Mouse (Mus musculus) 416B (cell line): ENCODE results near the gene Lrrc1.
"Not testable (repeated sequence)": the region's sequence is repeated elsewhere in the genome, so short reads cannot be mapped to it uniquely, and the experiment has no call there.

ENCODE experiments used
- DNase-seq: peaks from one replicate; pipeline ENCODE4 v3.0.0; 2011; ENCODE audit warnings: low read depth

Gene Lrrc1

GRCm38 (mm10) chr9:77544354-77545067 is at the start of gene Lrrc1:
Gene Lrrc1, minus strand, starts transcription at chr9:77544870.
- peak; percentile 83 for DNase-seq

DNA sequence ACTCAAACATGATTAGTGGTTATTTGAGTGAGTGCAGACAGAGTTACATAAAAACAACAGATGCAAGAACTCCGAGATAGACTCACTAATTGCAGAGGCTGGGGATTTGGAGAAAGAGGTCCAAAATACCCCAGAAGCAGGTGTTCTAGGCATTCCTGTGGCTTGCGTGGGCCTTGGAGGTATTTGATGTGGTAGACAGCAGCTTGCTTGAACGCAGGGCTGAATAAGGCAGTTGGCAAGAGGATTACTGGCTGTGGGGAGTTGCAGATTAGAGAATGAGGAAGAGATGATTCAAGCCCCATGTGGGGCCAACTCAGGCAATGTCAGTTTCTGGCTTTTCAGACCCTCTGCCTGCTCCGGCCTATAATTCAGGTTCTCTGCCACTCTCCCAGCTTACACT is 47.8 kb upstream of the Lrrc1 start:
- DNase-seq: no peak

DNA sequence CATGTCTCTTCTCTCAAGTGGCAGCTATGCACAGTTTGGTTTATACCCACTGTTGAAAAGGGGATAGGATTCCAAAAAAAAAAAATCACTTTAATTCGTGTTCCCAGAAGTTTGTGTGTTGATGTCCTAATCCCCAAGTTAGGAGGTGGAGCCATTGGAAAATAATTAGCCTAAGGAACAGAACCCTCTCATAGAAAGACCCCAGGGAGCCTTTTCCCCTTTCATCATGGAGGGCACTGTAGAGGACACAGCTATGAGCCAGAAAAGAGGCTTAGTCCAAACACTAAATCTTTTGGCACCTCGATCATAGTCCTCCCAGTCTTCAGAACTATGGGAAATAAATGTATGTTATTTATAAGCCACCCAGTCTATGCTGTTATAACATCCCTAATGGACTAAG is 44.8 kb upstream of the Lrrc1 start:
- DNase-seq: no peak

DNA sequence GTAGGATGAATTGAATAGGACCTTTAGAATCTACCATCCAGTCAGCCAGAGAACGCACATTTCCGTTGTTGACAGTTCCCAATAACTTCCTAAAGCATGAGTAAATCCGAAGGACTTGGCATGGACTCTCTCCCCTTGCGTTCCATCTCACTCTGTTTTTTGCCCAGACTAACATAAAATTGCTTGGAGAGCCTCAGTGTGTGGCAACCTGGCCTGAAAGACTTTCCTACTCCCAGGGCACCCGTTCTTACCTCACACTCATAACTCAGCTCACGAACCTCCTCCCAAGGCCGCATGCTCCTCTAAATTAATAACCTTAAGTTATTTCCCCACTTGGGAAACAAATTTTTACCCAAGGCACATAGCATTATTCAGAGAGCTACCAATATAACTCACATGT is 42.9 kb upstream of the Lrrc1 start:
- no peak for DNase-seq

GRCm38 (mm10) chr9:77586806-77587591 is 42.3 kb upstream of the Lrrc1 start:
- no peak for DNase-seq

DNA sequence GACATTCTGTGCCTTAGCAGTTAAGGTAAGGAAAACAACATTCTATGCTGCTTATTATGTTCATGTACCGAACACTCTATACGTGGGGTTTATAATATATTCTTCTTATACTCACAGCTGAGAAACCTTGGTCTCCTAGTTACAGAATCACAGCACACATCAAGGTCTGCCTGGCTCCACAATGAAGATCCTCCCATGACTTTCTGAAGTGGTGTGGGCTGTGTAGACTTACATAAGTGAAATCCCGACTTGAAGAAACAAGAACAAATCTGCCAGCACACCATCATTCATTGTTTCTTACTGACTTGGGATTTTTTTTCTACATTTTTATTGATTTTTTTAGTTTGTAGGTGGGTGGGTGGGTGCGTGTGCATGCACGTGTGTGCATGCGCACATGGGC is 40.1 kb upstream of the Lrrc1 start:
- no peak for DNase-seq

DNA sequence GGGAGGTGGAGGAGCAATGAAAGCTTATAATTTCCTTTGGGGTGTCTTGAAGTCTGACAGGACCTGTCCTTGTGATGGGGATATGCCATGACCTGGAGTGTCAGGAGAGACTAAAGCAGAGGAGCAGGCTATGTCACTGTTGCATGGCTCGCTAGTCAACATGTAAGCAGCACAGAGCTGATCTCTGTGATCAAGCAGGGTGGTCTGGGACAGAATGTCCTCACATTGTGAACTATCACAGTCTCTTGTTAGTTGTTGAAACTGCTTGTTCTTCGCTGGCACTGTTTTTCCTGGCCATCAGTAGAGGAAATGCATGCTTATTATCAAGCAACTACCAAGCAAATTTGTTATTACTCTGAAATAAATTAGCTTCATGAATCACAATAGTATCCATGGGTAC is 38.6 kb upstream of the Lrrc1 start:
- DNase-seq: no peak

GRCm38 (mm10) chr9:77579827-77580226 is 35.2 kb upstream of the Lrrc1 start:
- DNase-seq: peak; percentile 61

- DNase-seq: no peak
Measured at GRCm38 (mm10) chr9:77577931-77578330, 33.3 kb upstream of the Lrrc1 start.

GRCm38 (mm10) chr9:77577409-77577808 is 32.7 kb upstream of the Lrrc1 start:
- no peak for DNase-seq

- DNase-seq: peak; percentile 18
Measured at GRCm38 (mm10) chr9:77576320-77576719, 31.6 kb upstream of the Lrrc1 start.

DNA sequence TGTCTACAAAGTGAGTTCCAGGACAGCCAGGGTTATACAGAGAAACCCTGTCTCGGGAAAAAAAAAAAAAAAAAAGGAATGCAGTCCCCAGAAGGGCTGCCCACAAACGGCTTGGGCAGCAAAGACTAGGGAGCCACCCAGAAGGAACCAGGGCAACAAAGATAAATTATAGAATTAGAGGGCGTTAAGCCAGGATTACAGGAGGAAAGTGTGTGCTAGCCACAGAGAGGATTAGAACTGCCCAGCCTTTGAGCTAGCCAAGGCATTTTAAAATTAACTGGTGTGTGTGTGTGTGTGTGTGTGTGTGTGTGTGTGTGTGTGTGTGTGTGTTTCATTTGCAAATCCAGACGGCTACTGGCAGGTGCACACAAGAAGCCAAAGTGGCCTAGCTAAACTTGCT is 30.3 kb upstream of the Lrrc1 start:
- DNase-seq: not testable (repeated sequence)

GRCm38 (mm10) chr9:77571851-77572250 is 27.2 kb upstream of the Lrrc1 start:
- no peak for DNase-seq

DNA sequence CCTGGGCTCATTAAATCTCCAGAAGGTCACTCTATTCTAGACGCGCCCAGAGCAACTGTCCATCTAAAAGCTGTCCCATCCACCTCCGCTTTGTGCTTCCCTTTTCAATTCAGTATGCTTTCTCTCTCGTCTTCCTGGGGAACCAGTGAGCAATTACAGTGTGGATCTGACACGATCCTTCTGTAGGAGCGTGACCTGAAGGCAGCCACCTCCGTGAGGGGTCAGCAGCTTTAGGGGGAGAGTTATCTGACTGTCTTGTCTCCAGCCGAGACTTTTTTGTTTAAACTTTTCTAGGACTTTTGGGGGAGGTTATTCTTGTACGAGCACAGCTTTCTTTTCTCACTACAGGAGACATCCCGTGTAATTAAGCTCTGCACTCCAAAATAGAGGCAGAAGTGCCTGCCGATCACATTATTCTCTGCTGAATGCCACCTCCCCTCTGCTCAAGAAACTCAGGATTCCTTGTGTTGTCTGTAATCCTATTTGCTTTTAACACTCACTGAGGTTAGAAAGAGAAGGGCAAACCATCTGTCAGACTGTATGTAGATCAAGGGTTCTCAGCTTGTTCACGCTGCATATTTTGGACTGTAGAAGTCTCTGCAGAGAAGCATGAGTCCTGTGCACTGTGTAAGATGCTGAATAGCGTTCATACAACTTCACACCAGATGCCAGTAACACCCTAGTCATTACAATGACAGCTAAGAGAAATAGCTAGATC is 24.3 kb upstream of the Lrrc1 start:
- no peak for DNase-seq

- DNase-seq: no peak
Measured at GRCm38 (mm10) chr9:77561827-77562226, 17.2 kb upstream of the Lrrc1 start.

DNA sequence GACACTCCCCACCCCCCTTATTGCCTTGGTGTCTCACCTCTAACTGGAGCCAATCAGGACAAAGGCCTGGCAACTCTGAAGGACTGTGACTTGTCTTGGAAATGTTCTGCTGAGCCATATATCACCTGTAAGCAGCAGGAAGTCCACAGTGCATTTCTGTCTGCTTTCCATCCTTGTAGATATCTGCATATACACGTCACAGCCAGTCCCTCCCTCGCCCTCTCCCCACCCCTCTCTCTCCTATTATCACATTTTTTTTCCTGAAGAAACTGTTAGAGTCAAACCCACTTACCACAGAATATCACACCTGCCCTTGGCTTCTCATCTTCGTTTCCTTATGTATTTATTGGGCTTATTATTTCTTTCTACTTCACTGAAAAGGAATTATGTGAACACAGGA is 13.3 kb upstream of the Lrrc1 start:
- no peak for DNase-seq

DNA sequence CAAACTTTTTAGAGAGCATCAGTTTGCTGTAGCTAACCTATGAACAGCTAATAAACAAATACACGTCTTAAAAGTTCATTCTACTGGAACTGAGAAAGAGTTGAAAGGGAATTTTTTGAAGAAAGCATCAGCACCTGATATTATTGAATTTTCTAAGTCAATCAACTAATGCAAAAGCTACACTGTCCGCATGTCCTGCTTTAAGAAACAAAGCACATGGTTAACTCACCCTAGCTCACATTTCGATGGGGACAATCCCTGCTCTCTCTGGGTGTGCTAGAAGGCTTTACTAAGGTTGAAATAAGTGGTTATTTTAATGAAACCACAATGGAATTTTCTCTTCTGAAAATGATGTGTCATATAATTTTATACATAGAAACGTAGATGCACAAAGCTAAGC is 12.5 kb upstream of the Lrrc1 start:
- no peak for DNase-seq

DNA sequence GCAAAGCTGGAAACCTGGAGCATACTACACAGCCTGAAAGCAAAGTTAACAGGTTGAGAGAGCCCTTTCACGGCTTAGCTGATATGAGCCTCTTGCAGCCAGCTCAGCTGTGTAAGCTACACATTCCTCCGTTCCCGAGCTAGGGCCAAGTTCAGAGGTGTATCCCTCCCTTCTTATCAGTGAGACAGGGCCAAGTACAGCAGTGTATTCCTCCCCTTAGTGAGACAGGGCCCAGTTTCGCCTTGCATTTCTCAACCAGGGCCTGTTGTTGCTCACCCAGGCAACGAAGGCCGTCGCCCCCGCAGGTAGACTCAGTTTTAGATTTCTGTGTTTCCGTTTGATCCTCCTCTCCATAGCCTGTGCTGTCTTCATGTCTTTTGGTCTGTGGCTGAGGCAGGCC is 11.8 kb upstream of the Lrrc1 start:
- no peak for DNase-seq

DNA sequence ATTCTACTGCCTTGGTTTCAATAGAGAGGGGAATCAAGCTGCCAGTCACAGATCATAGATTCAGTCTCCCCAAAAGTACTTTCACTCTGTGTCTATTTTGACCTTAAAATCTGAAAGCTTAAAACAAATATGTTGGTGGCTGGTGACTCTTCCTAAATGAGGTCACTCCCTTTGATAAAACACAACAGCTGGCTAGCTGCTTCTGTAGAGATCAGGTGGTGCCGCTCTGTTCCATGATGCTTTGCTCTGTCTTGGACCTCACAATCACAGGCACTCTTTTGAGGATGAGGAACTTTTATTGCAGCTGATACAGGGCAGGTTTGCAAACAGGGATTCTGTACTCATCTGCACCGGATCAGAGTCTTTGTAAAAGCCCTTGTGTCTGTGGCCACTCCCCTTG is 8.8 kb upstream of the Lrrc1 start:
- no peak for DNase-seq

DNA sequence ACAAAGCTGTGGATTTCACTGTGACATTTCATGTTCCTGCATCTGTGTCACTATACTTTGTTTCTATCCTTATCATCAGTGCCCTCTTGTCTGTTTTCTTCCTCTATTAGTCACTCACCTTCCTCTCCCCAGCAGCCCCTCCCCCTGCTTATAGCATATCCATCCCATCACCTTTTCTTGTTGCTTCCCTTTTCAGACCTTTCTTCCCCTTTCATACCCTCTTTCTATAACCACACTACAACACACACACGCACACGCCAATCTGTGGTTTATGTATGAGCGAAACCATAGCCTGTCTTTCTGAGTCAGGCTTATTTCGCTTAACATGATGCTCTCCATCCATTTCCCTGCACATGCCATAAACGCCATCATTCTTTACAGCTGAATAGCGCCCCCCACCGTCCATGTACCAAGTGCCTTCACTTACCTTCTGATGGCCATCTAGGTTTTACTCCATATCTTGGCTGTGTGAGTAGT is 6.4 kb upstream of the Lrrc1 start:
- peak; percentile 98 for DNase-seq

GRCm38 (mm10) chr9:77546010-77546409 is 1.3 kb upstream of the Lrrc1 start:
- no peak for DNase-seq

GRCm38 (mm10) chr9:77545068-77545421 is 375 bp upstream of the Lrrc1 start:
- no peak for DNase-seq
